Mouse (Mus musculus): ENCODE results near the gene Tssk2. TPM values are rescaled to one million over a fixed set of nuclear protein-coding genes. Genes with fewer than 3 reads are reported as not detected.

Gene Tssk2
- polyA plus RNA-seq, 1 experiment from 2014 or later = not detected

DNA sequence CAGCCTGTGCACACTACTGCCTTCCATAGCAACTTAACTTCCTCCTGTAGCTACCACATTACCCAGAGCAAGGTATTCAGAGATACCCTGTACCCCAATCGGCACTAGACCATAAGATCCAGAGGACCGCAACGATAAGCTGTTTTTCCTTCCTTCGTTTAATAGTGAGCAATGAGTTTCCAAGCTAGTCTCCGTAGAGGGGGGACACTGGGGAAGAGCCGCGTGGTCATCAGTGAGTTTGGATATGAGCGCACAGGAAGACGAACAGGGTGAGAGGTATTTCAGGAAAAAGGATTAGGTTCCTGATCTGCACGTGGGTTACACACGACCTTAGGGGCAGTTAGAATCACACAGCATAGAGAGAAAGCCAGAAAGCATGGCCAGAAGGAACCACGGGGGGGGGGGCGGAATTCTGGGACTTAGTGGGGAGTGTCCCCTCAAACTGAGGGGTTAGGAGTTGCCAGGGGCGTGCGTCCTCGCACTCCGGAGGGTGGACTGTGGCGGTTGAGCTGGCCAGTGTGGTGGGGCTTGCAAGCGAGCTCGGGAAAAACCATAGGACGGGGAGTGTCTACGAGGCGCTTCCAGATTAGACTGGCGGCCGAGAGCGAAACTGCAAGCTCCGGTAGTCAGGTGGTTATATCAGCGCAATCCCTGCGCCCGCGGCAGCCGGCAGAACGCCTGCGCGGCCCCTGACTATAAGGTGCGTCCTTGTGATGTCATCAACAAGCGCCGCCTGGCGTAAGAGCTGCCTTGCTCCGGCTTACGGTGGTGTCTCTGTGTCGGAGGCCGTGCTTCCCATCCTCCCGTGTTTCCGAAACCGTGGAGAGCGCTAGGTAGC lies 23.1 kb downstream of the Tssk2 start:
- Histone ChIP-seq H3K4me1 (replicated peaks; ENCODE audit: control insufficient read depth, insufficient read depth, low read length) (peaks cover 26% of the 10 kb centered on the region), H3K27me3 (replicated peaks; ENCODE audit: control insufficient read depth, insufficient read depth, low read length) (peaks cover 12% of the 10 kb centered on the region), H3K4me3 (replicated peaks; ENCODE audit: low read length) (peak overlapping the region; percentile 82), H3K9me3 (ENCODE audit: control insufficient read depth, low read length) (no peaks in the 10 kb centered on the region), H3K36me3 (ENCODE audit: control insufficient read depth, insufficient read depth) (no peaks in the 10 kb centered on the region), H3K9ac (replicated peaks; ENCODE audit: low read depth, low read length) (peak overlapping the region; percentile 85), H3K4me2 (ENCODE audit: low read length) (peak overlapping the region; percentile 99), H3K27ac (ENCODE audit: low read length) (peak overlapping the region; percentile 90)
- peak; percentile 94 for ATAC-seq
- WGBS = 1% methylated on average over 46 of the region's 47 CpGs

DNA sequence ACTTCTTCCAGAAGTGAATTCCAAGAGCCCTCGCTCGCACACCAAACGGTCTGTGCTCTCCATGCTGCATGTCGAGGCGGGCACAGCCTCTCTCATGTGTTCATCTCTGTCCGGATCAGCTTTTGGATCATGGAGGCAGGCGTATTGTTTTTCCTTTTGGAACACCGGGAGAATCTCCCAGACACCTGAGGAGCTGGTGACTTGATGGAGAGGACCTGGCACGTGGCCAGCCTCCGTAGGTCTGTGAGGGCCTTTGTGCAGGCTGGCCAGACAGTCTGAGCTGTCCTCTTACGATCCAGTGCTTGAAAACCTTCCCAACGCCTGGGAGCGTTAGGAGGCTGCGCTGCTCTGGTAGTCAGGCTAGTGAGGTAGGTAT lies 23.7 kb downstream of the Tssk2 start:
- H3K27ac ChIP-seq (ENCODE audit: low read length) = peak overlapping the region; percentile 90
- H3K4me1 ChIP-seq (replicated peaks; ENCODE audit: control insufficient read depth, insufficient read depth, low read length) = peaks cover 33% of the 10 kb centered on the region
- ATAC-seq = peak; percentile 7
- H3K4me3 ChIP-seq (replicated peaks; ENCODE audit: low read length) = peak overlapping the region; percentile 82
- WGBS = 0% methylated on average over 14 of the region's 14 CpGs
- H3K9ac ChIP-seq (replicated peaks; ENCODE audit: low read depth, low read length) = peak overlapping the region; percentile 81
- H3K4me2 ChIP-seq (ENCODE audit: low read length) = peak overlapping the region; percentile 99
- H3K36me3 ChIP-seq (ENCODE audit: control insufficient read depth, insufficient read depth) = no peaks in the 10 kb centered on the region
- H3K9me3 ChIP-seq (ENCODE audit: control insufficient read depth, low read length) = no peaks in the 10 kb centered on the region
- H3K27me3 ChIP-seq (replicated peaks; ENCODE audit: control insufficient read depth, insufficient read depth, low read length) = peaks cover 6% of the 10 kb centered on the region

DNA sequence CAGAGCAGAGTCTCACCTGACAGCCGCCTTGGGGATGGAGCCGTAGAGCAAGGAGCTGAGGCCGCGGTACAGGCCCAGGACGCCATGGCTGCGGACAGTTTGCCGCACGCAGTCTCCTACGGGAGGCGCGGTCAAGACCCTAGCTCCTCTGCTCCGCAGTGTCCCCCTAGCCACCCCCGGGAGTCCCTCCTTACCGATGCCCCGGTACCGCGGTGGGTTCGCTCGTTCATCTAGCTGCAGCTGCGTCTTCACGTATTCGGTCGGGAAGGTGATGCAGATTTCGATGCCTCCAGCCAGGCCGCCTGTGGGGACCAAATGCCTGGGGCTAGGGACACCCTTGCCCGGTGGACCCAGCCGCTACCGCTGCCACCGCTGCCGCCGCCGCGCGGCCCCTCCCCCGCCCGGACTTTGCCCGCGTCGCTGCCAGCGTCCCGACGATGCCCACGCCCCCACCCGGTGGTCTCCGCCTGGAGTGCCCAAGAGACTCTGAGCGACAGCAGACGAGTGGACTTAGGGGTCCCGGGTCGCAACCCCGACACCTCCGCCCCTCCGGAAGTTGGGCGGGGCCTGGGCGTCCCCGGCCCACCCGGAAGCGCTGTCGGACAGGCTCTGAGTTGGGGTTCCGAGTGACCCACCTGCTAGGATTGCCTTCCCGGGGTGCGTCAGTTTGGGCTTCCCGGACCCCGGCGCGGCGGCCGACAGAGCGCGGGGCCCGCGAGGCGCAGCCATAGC lies 29.1 kb downstream of the Tssk2 start:
- Histone ChIP-seq H3K36me3 (ENCODE audit: control insufficient read depth, insufficient read depth) (no peaks in the 10 kb centered on the region), H3K4me1 (replicated peaks; ENCODE audit: control insufficient read depth, insufficient read depth, low read length) (peaks cover 29% of the 10 kb centered on the region), H3K4me3 (replicated peaks; ENCODE audit: low read length) (peak overlapping the region; percentile 62), H3K27ac (ENCODE audit: low read length) (peak overlapping the region; percentile 85), H3K4me2 (ENCODE audit: low read length) (peak overlapping the region; percentile 91), H3K9me3 (ENCODE audit: control insufficient read depth, low read length) (no peaks in the 10 kb centered on the region), H3K9ac (replicated peaks; ENCODE audit: low read depth, low read length) (peak overlapping the region; percentile 72), H3K27me3 (replicated peaks; ENCODE audit: control insufficient read depth, insufficient read depth, low read length) (no peaks in the 10 kb centered on the region)
- WGBS = 2% methylated on average over 69 of the region's 72 CpGs
- peak; percentile 30 for ATAC-seq

DNA sequence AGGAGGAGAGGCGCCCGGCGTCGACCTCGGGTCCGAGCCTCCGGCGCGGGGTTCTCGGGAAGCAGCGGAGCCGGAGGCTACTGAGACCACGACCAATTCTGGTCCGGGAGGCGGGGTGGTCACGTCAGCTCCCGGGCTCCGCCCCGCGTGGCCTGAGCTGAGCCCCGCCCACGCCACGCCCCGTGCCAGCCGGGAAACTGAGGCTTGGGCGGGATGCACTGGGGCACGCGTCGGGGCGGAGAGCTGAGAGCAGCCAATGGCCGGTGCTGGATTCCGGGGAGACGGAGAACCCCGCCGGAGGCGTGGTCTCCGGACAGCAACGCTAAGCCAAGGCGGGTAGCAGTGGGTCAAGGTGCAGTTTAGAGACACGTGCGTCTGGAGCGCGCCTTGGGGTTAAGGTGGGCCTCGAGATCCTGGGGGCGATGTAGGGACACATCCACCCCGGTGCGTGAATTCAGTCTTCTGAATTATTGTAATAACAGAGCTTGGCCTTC lies 29.7 kb downstream of the Tssk2 start, which contains the start of gene Slc25a1:
Slc25a1 (minus strand) TSS at position 133 of the 494 bp plus-strand sequence.
- Histone ChIP-seq H3K36me3 (ENCODE audit: control insufficient read depth, insufficient read depth) (no peaks in the 10 kb centered on the region), H3K27me3 (replicated peaks; ENCODE audit: control insufficient read depth, insufficient read depth, low read length) (no peaks in the 10 kb centered on the region), H3K4me2 (ENCODE audit: low read length) (peak within 1 kb of the TSS; percentile 91), H3K9me3 (ENCODE audit: control insufficient read depth, low read length) (no peaks in the 10 kb centered on the region), H3K9ac (replicated peaks; ENCODE audit: low read depth, low read length) (peak within 1 kb of the TSS; percentile 72), H3K4me1 (replicated peaks; ENCODE audit: control insufficient read depth, insufficient read depth, low read length) (peaks cover 26% of the 10 kb centered on the region), H3K27ac (ENCODE audit: low read length) (peak within 1 kb of the TSS; percentile 85), H3K4me3 (replicated peaks; ENCODE audit: low read length) (peak within 1 kb of the TSS; percentile 62)
- under 1% methylated on average over 47 of the region's 47 CpGs for WGBS
- ATAC-seq = peak; percentile 81

DNA sequence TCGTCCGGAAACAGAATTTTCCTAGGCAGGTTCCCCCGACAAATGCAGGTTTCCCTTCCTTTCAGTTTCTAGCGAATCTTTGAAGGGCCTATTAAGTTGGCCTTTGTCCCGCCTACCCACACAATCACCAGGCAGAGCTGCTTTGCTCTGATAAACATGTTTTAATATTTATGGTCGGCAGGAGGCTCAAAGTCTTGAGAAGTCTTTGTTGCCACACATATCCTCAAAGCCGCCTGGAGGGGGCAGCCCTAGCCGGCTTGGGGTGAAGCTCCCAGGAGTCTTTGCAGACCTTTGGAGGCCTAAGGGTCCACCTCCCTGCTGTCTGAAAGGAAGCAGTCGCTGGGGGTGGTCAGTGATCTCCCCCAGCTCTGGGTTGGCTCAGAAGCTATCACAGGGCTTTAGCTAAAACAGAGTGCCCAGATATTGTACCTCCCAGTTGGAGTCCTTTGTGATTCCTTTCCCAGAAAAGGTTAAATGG lies 30.2 kb downstream of the Tssk2 start:
- Histone ChIP-seq H3K27me3 (replicated peaks; ENCODE audit: control insufficient read depth, insufficient read depth, low read length) (no peaks in the 10 kb centered on the region; the same call in 1 of the 2 replicates), H3K27ac (ENCODE audit: low read length) (peak overlapping the region; percentile 85), H3K36me3 (ENCODE audit: control insufficient read depth, insufficient read depth) (no peaks in the 10 kb centered on the region), H3K9ac (replicated peaks; ENCODE audit: low read depth, low read length) (peak overlapping the region; percentile 72), H3K4me1 (replicated peaks; ENCODE audit: control insufficient read depth, insufficient read depth, low read length) (peaks cover 22% of the 10 kb centered on the region), H3K4me3 (replicated peaks; ENCODE audit: low read length) (peak overlapping the region; percentile 62), H3K4me2 (ENCODE audit: low read length) (peak overlapping the region; percentile 91), H3K9me3 (ENCODE audit: control insufficient read depth, low read length) (no peaks in the 10 kb centered on the region)
- ATAC-seq = peak; percentile 53
- 0% methylated on average over 9 of the region's 9 CpGs for WGBS

DNA sequence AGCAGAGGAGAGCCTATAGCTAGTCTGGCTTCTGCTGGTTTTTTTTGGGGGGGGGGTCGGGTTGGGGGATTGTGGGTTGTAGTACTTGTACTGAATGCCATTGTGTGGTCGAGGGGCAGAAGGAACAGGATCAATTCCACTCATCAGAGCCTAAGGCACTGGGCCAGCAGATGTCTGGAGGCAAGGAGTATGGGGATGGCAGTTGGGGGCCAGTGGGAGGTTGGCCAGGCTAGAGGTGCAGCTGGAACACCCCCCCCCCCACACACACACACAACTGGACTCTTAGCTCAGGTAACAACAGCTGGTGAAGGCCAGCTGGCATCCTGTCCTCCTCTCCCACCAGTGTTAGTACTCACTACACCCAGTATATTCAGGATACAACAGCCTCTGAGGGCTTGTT lies 30.8 kb downstream of the Tssk2 start:
- no peak overlapping the region for H3K4me3 ChIP-seq (replicated peaks; ENCODE audit: low read length)
- H3K9me3 ChIP-seq (ENCODE audit: control insufficient read depth, low read length) = no peaks in the 10 kb centered on the region
- H3K36me3 ChIP-seq (ENCODE audit: control insufficient read depth, insufficient read depth) = no peaks in the 10 kb centered on the region
- no peak overlapping the region; the same call in 1 of the 2 replicates for H3K27ac ChIP-seq (ENCODE audit: low read length)
- H3K27me3 ChIP-seq (replicated peaks; ENCODE audit: control insufficient read depth, insufficient read depth, low read length) = no peaks in the 10 kb centered on the region; the same call in 1 of the 2 replicates
- H3K9ac ChIP-seq (replicated peaks; ENCODE audit: low read depth, low read length) = no peak overlapping the region
- no peak; the same call in 1 of the 2 replicates for ATAC-seq
- H3K4me2 ChIP-seq (ENCODE audit: low read length) = peak overlapping the region; percentile 91
- 2% methylated on average over 2 of the region's 2 CpGs for WGBS
- H3K4me1 ChIP-seq (replicated peaks; ENCODE audit: control insufficient read depth, insufficient read depth, low read length) = peaks cover 20% of the 10 kb centered on the region

DNA sequence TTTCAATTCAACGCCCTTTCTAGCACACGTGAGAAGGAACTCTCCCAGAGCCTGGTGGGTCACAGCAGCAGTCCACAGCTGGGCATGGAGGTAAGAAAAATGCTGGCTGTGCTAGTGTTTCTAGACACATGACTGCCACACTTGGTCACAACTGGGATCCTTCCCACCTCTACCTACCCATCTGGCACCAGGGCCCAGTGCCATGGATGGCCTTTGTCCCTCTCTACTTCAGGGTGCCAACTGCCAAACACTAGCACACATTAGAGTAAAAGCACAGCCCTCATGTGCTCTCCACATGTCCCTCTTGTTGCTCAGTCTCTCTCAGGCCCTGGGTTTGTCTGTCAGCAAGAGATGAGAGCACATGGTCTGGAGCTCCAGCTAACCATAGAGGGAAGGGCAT lies 31.2 kb downstream of the Tssk2 start:
- no peak for ATAC-seq
- H3K27ac ChIP-seq (ENCODE audit: low read length) = no peak overlapping the region
- no peaks in the 10 kb centered on the region for H3K9me3 ChIP-seq (ENCODE audit: control insufficient read depth, low read length)
- no peaks in the 10 kb centered on the region; the same call in 1 of the 2 replicates for H3K27me3 ChIP-seq (replicated peaks; ENCODE audit: control insufficient read depth, insufficient read depth, low read length)
- no peak overlapping the region for H3K4me3 ChIP-seq (replicated peaks; ENCODE audit: low read length)
- no peaks in the 10 kb centered on the region for H3K36me3 ChIP-seq (ENCODE audit: control insufficient read depth, insufficient read depth)
- H3K4me1 ChIP-seq (replicated peaks; ENCODE audit: control insufficient read depth, insufficient read depth, low read length) = peaks cover 20% of the 10 kb centered on the region
- no peak overlapping the region for H3K4me2 ChIP-seq (ENCODE audit: low read length)
- 33% methylated on average over 2 of the region's 2 CpGs for WGBS
- H3K9ac ChIP-seq (replicated peaks; ENCODE audit: low read depth, low read length) = no peak overlapping the region

DNA sequence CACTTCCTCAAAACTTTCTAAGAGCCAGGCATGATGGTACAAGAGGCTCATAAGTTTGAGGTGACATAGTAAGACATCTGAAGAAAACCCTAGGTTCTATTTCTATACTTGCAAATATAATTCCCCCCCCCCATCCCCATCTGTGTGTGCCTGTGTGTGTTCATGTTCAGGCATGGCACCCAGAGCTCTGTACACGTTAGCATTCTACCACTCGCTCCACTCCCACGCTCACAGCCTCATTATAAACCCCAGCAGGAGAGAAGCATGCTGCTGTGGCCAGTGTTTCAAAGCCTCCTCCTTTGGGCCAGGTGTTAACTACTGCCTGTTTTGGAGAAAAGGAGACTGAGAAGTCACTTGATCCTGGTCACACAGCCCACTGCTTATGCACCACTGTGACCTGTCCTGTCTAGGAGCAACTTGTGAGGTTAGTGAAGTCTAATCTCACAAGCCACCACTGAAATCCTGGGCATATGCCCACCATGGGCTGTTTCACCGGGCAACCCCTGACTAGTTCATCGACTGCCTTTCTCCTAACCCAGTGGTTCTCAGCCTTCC lies 33.5 kb downstream of the Tssk2 start:
- ATAC-seq = no peak
- Histone ChIP-seq H3K9ac (replicated peaks; ENCODE audit: low read depth, low read length) (no peak overlapping the region), H3K9me3 (ENCODE audit: control insufficient read depth, low read length) (no peaks in the 10 kb centered on the region), H3K4me2 (ENCODE audit: low read length) (no peak overlapping the region), H3K4me1 (replicated peaks; ENCODE audit: control insufficient read depth, insufficient read depth, low read length) (peaks cover 13% of the 10 kb centered on the region), H3K4me3 (replicated peaks; ENCODE audit: low read length) (no peak overlapping the region), H3K36me3 (ENCODE audit: control insufficient read depth, insufficient read depth) (no peaks in the 10 kb centered on the region), H3K27me3 (replicated peaks; ENCODE audit: control insufficient read depth, insufficient read depth, low read length) (no peaks in the 10 kb centered on the region; the same call in 1 of the 2 replicates), H3K27ac (ENCODE audit: low read length) (no peak overlapping the region)
- WGBS = 59% methylated on average over 5 of the region's 5 CpGs
